Mouse (Mus musculus): Measurements from ENCODE around the gene Cpne6.

GRCm38 (mm10) chr14:55495509-55496240 is 14.6 kb upstream of the Cpne6 start:
- TF ChIP-seq GATA1 (IDR thresholded peaks at IDR 0.05; ENCODE audit: borderline replicate concordance, low read length) (no peak), FLI1 (IDR thresholded peaks at IDR 0.05; ENCODE audit: low read length) (no peak)
